Mouse (Mus musculus): Measurements from ENCODE around the gene Mkrn3.

The Mkrn3 gene

GRCm38 (mm10) chr7:62377313-62377712 is 42.6 kb downstream of the Mkrn3 start:
- no peak for DNase-seq

DNA sequence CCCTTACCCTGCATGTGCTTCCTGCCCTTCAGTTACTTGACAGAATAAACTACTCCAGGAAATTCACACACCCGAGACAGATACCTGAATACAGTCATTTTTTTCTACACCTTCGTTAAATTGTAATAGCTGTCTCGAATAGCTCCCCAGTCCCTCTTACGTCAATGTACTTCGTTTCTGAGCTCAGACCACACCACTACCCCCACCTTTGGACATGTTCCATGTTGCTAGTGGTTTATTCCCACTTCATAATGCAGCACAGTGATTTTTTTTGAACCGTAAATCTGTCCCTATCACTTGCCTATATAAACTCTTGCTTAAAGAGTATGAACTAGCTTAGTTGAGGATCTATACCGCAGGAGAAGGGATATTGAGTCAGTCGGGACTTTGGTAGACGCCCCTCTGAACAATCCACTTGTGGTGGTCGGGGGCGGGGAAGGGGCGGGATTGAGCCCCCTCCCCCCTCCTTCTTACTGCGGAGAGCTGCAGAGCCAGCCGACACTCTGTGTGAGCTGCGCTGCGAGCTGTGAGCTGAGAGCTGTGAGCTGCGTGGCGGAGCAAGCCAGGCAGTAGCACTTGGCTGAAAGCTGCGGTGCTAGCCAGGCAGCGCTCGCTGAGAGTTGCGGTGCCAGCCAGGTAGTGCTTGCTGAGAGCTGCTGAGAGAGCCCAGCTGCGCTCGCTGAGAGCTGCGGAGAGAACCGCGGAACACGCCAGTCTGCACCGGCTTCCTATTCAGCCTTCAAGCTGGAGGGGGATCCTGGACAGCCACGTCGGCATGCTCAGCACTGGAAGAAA is 43.2 kb downstream of the Mkrn3 start, which contains the start of gene Magel2:
Magel2 (plus strand) TSS at position 501 of the 795 bp plus-strand sequence.
- no peak for DNase-seq

GRCm38 (mm10) chr7:62375658-62376057 is 44.3 kb downstream of the Mkrn3 start:
- DNase-seq: peak; percentile 30
